ENCODE assay signal across 13 mouse cellular contexts in genomic region chr4:85844381-85844780, GRCm38 (mm10).
DNase-seq lines count a peak whose midpoint lies in the region.
"Had no signal": no experiment of that assay in that cellular context is flagged by ENCODE, and none has a peak within 500 bp of the region (broad histone marks: within the 10 kb centered on the region; RNA-seq: fewer than 3 reads in every experiment).

No protein-coding gene starts in this region.

- peak; percentile 85 for DNase-seq in brain, adult 2 months (ENCODE audit: low read depth, low spot score)
- peak; percentile 66 for DNase-seq in cerebellum, adult 11-12 months
- DNase-seq in cerebellum, adult 9-10 months = peak; percentile 71
- DNase-seq in cerebellum, postnatal 25 days = peak; percentile 56 to 62
- DNase-seq in thymus, postnatal 0 days (ENCODE audit: low spot score) = no peak
- DNase-seq in adrenal gland, adult 2 months = no peak
- DNase-seq in right cerebral cortex, postnatal 10 days (ENCODE audit: low spot score in 2 of 2) = no peak
- DNase-seq: adrenal gland, postnatal 25 days; embryo, embryonic 11 days; gastrocnemius, postnatal 36 days; heart, postnatal 10 days; heart, postnatal 4 days; kidney, adult 8-10 months had no signal

Comparison
In these comparisons a context has a peak if more than half of its experiments do, and no peak if none do; other contexts are left out.
1. DNase-seq: peak in brain, adult 2 months (single experiment), cerebellum, adult 11-12 months (single experiment), cerebellum, adult 9-10 months (single experiment) and cerebellum, postnatal 25 days (2 of 2); none in thymus, postnatal 0 days (single experiment), adrenal gland, adult 2 months (single experiment) and right cerebral cortex, postnatal 10 days (0 of 2).